Mouse (Mus musculus) embryonic facial prominence, embryonic 10.5 days (tissue): ENCODE data around the gene Cebpb. TPM values are rescaled to one million over a fixed set of nuclear protein-coding genes. Genes with fewer than 3 reads are reported as not detected.

Experiments
- DNase-seq: peaks from one replicate; pipeline ENCODE4 v3.0.0-alpha.2; 2017; ENCODE audit warnings: low spot score
- H3K27ac ChIP-seq: fragments of 300-500 bp; sonication (generic); replicated peaks from 2 replicates; pipeline ENCODE4 v1.5.1; 2016; ENCODE audit warnings: mild to moderate bottlenecking
- H3K27me3 ChIP-seq: fragments of 300-500 bp; sonication (generic); replicated peaks from 2 replicates; pipeline ENCODE4 v1.6.1; 2016; ENCODE audit warnings: low read depth, mild to moderate bottlenecking; ENCODE audit not compliant: poor library complexity, severe bottlenecking
- H3K36me3 ChIP-seq: fragments of 300-500 bp; sonication (generic); replicated peaks from 2 replicates; pipeline ENCODE4 v1.6.1; 2016; ENCODE audit warnings: mild to moderate bottlenecking, moderate library complexity
- H3K4me1 ChIP-seq: fragments of 300-500 bp; sonication (generic); 2 replicates; pipeline ENCODE4 v1.6.1; 2016
- H3K4me3 ChIP-seq: fragments of 300-500 bp; sonication (generic); 2 replicates; pipeline ENCODE4 v1.5.1; 2016; ENCODE audit warnings: mild to moderate bottlenecking, moderate library complexity
- H3K9me3 ChIP-seq: fragments of 300-500 bp; sonication (generic); 2 replicates; pipeline ENCODE4 v1.6.1; 2016; ENCODE audit warnings: mild to moderate bottlenecking
- WGBS: fragments of 180-500 bp; shearing (Covaris S2); methylation state at CpG from one replicate; pipeline ENCODE4 v1.1.7; 2016; 5-methylcytosine and 5-hydroxymethylcytosine counted together
- polyA plus RNA-seq: library from polyadenylated mRNA; unstranded; fragments of >200 nt; fragmentation: Nextera tagmentation; extraction: Ambion mirVana; gene quantifications from 2 replicates; pipeline ENCODE4 v1.2.1, GENCODE M21; 2016

Cebpb gene
- polyA plus RNA-seq, 1 experiment from 2014 or later, result 1.8 TPM

- H3K27me3 ChIP-seq, result no peaks in the 10 kb centered on the region
- H3K36me3 ChIP-seq, result no peaks in the 10 kb centered on the region
- no peak for DNase-seq
- H3K9me3 ChIP-seq, result peaks cover 5% of the 10 kb centered on the region; the same call in 1 of the 2 replicates
- no peak overlapping the region for H3K27ac ChIP-seq
- no peak overlapping the region for H3K4me3 ChIP-seq
- peaks cover 5% of the 10 kb centered on the region for H3K4me1 ChIP-seq
- 79% methylated on average over 5 of the region's 5 CpGs for WGBS
Measured at GRCm38 (mm10) chr2:167700018-167700417, 11.3 kb downstream of the Cebpb start.

- H3K27ac ChIP-seq, result no peak overlapping the region; the same call in 1 of the 2 replicates
- 77% methylated on average over 5 of the region's 5 CpGs for WGBS
Measured at GRCm38 (mm10) chr2:167701472-167701871, 12.8 kb downstream of the Cebpb start.

GRCm38 (mm10) chr2:167702126-167702525 lies 13.4 kb downstream of the Cebpb start:
- DNase-seq, result no peak
- peaks cover 16% of the 10 kb centered on the region for H3K4me1 ChIP-seq
- H3K9me3 ChIP-seq, result no peaks in the 10 kb centered on the region
- no peaks in the 10 kb centered on the region for H3K36me3 ChIP-seq
- H3K27ac ChIP-seq, result no peak overlapping the region; the same call in 1 of the 2 replicates
- H3K4me3 ChIP-seq, result no peak overlapping the region
- WGBS, result 76% methylated on average over 6 of the region's 6 CpGs
- 0 out of 2 replicates have a peak, but pooled peaks cover 3% of the 10 kb centered on the region for H3K27me3 ChIP-seq

More at GRCm38 (mm10) chr2:167701472-167701871, 12.8 kb downstream of the Cebpb start:
- Histone ChIP-seq H3K36me3 (no peaks in the 10 kb centered on the region), H3K27me3 (0 out of 2 replicates have a peak, but pooled peaks cover 3% of the 10 kb centered on the region), H3K9me3 (no peaks in the 10 kb centered on the region), H3K4me3 (no peak overlapping the region), H3K4me1 (peaks cover 14% of the 10 kb centered on the region)
- DNase-seq, result no peak

GRCm38 (mm10) chr2:167704409-167704808 lies 15.7 kb downstream of the Cebpb start:
- H3K27me3 ChIP-seq, result 0 out of 2 replicates have a peak, but pooled peaks cover 3% of the 10 kb centered on the region
- H3K27ac ChIP-seq, result no peak overlapping the region
- 82% methylated on average over 4 of the region's 4 CpGs for WGBS
- no peak overlapping the region for H3K4me3 ChIP-seq
- H3K9me3 ChIP-seq, result no peaks in the 10 kb centered on the region
- DNase-seq, result no peak
- peaks cover 27% of the 10 kb centered on the region for H3K4me1 ChIP-seq
- no peaks in the 10 kb centered on the region for H3K36me3 ChIP-seq

- Histone ChIP-seq H3K27me3 (0 out of 2 replicates have a peak, but pooled peaks cover 3% of the 10 kb centered on the region), H3K36me3 (no peaks in the 10 kb centered on the region), H3K27ac (0 out of 2 replicates have a peak overlapping the region, but pooled peaks have one; percentile 25), H3K4me3 (no peak overlapping the region), H3K9me3 (no peaks in the 10 kb centered on the region), H3K4me1 (peaks cover 38% of the 10 kb centered on the region)
- 76% methylated on average over 11 of the region's 11 CpGs for WGBS
- no peak for DNase-seq
Measured at GRCm38 (mm10) chr2:167706183-167706939, 17.6 kb downstream of the Cebpb start.

- Histone ChIP-seq H3K9me3 (no peaks in the 10 kb centered on the region), H3K4me1 (peaks cover 33% of the 10 kb centered on the region), H3K4me3 (no peak overlapping the region), H3K27ac (no peak overlapping the region), H3K27me3 (0 out of 2 replicates have a peak, but pooled peaks cover 3% of the 10 kb centered on the region), H3K36me3 (no peaks in the 10 kb centered on the region)
- 62% methylated on average over 15 of the region's 15 CpGs for WGBS
- DNase-seq, result no peak
Measured at GRCm38 (mm10) chr2:167708373-167708772, 19.7 kb downstream of the Cebpb start.

- Histone ChIP-seq H3K27me3 (0 out of 2 replicates have a peak, but pooled peaks cover 3% of the 10 kb centered on the region), H3K4me1 (peaks cover 34% of the 10 kb centered on the region), H3K9me3 (no peaks in the 10 kb centered on the region), H3K4me3 (no peak overlapping the region), H3K27ac (0 out of 2 replicates have a peak overlapping the region, but pooled peaks have one; percentile 4), H3K36me3 (no peaks in the 10 kb centered on the region)
- DNase-seq, result no peak
- 63% methylated on average over 6 of the region's 6 CpGs for WGBS
Measured at GRCm38 (mm10) chr2:167709969-167710368, 21.3 kb downstream of the Cebpb start.

GRCm38 (mm10) chr2:167710574-167710973 lies 21.9 kb downstream of the Cebpb start:
- 69% methylated on average over 6 of the region's 6 CpGs for WGBS
- Histone ChIP-seq H3K36me3 (no peaks in the 10 kb centered on the region), H3K4me1 (peaks cover 37% of the 10 kb centered on the region), H3K9me3 (no peaks in the 10 kb centered on the region), H3K27ac (no peak overlapping the region), H3K27me3 (0 out of 2 replicates have a peak, but pooled peaks cover 3% of the 10 kb centered on the region), H3K4me3 (no peak overlapping the region)
- no peak for DNase-seq

GRCm38 (mm10) chr2:167712872-167713821 lies 24.4 kb downstream of the Cebpb start:
- H3K27ac ChIP-seq, result no peak overlapping the region
- peaks cover 26% of the 10 kb centered on the region for H3K4me1 ChIP-seq
- no peak overlapping the region for H3K4me3 ChIP-seq
- H3K9me3 ChIP-seq, result no peaks in the 10 kb centered on the region
- WGBS, result 77% methylated on average over 23 of the region's 23 CpGs
- no peak for DNase-seq
- no peaks in the 10 kb centered on the region for H3K36me3 ChIP-seq
- no peaks in the 10 kb centered on the region for H3K27me3 ChIP-seq

- DNase-seq, result no peak
- Histone ChIP-seq H3K4me3 (no peak overlapping the region), H3K27me3 (no peaks in the 10 kb centered on the region), H3K36me3 (no peaks in the 10 kb centered on the region), H3K4me1 (peaks cover 16% of the 10 kb centered on the region), H3K9me3 (no peaks in the 10 kb centered on the region), H3K27ac (no peak overlapping the region)
- 91% methylated on average over 6 of the region's 6 CpGs for WGBS
Measured at GRCm38 (mm10) chr2:167714298-167714697, 25.6 kb downstream of the Cebpb start.

GRCm38 (mm10) chr2:167715008-167715407 lies 26.3 kb downstream of the Cebpb start:
- Histone ChIP-seq H3K27me3 (no peaks in the 10 kb centered on the region), H3K9me3 (no peaks in the 10 kb centered on the region), H3K36me3 (no peaks in the 10 kb centered on the region), H3K27ac (no peak overlapping the region), H3K4me3 (no peak overlapping the region), H3K4me1 (peaks cover 14% of the 10 kb centered on the region)
- no peak for DNase-seq
- 73% methylated on average over 6 of the region's 6 CpGs for WGBS

GRCm38 (mm10) chr2:167717208-167717607 lies 28.5 kb downstream of the Cebpb start:
- peaks cover 11% of the 10 kb centered on the region for H3K4me1 ChIP-seq
- no peaks in the 10 kb centered on the region for H3K9me3 ChIP-seq
- no peak overlapping the region for H3K27ac ChIP-seq
- no peaks in the 10 kb centered on the region for H3K36me3 ChIP-seq
- no peak for DNase-seq
- H3K4me3 ChIP-seq, result no peak overlapping the region
- WGBS, result 65% methylated on average over 1 of the region's 1 CpGs
- H3K27me3 ChIP-seq, result no peaks in the 10 kb centered on the region
